Mouse (Mus musculus): ENCODE measurements around the gene Gm10322.

DNA sequence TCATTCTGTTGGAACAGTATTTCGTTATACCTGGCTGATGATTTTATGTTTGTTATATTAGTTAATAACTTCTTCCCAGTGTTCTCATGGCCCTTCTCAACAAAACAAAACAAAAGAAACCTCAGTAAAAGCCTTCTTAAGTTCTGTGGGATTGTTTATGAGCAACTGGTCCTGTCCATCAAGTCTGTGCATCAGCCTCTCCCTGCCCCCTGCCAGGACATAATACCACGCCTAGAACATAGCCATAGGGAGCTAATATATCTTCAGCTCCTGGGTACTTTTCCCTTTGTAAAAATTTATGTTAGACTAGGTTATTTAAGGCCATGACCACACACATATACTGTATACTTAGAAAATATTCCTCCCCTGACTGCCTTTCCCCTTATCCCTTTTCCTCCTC lies 48.9 kb downstream of the Gm10322 start:
- no peak for TF ChIP-seq CEBPB (IDR thresholded peaks at IDR 0.05; ENCODE audit: low read depth)
- no peak for TF ChIP-seq CTCF (IDR thresholded peaks at IDR 0.05; ENCODE audit: control insufficient read depth, insufficient read depth, insufficient read length)
- TF ChIP-seq MYOD1 (IDR thresholded peaks at IDR 0.05; ENCODE audit: control insufficient read depth, insufficient read length, low read depth), result peak; percentile 86
- TF ChIP-seq MYOG (IDR thresholded peaks at IDR 0.05; ENCODE audit: control insufficient read depth, extremely low read depth, insufficient read length), result no peak
- TF ChIP-seq FOSL1 (IDR thresholded peaks at IDR 0.05; ENCODE audit: insufficient read depth, low read length, poor library complexity, severe bottlenecking), result no peak
- TF ChIP-seq MAX (IDR thresholded peaks at IDR 0.05), result no peak
- no peak for TF ChIP-seq USF1 (IDR thresholded peaks at IDR 0.05; ENCODE audit: low read depth)

Measured in C2C12 (cell line).